Mouse (Mus musculus) bone marrow macrophage, adult 2 months (primary cell): ENCODE data around the gene Hap1. TPM values are rescaled to one million over a fixed set of nuclear protein-coding genes. Genes with fewer than 3 reads are reported as not detected.

ENCODE experiments used
- H3K27ac ChIP-seq: 2 replicates; pipeline ENCODE4 v1.5.1; 2012; ENCODE audit warnings: low read depth, low read length; ENCODE audit not compliant: insufficient read depth
- H3K4me1 ChIP-seq: 2 replicates; pipeline ENCODE4 v1.6.1; 2012; ENCODE audit warnings: low read length; ENCODE audit not compliant: control insufficient read depth, insufficient read depth
- H3K4me3 ChIP-seq: 2 replicates; pipeline ENCODE4 v1.5.1; 2012; ENCODE audit warnings: mild to moderate bottlenecking, low read length, moderate library complexity; ENCODE audit not compliant: insufficient read depth
- CTCF ChIP-seq: IDR thresholded peaks from 2 replicates; pipeline ENCODE4 v1.5.1; 2012; ENCODE audit warnings: low read depth, mild to moderate bottlenecking, low read length, moderate library complexity
- POLR2A ChIP-seq: IDR thresholded peaks from 2 replicates; pipeline ENCODE4 v1.6.1; 2012; ENCODE audit warnings: mild to moderate bottlenecking, low read depth, low read length, borderline replicate concordance
- polyA plus RNA-seq: library from polyadenylated mRNA; stranded (reverse); fragments of >200 nt; gene quantifications from 2 replicates; pipeline ENCODE4 v1.2.4, GENCODE M21; 2012; ENCODE audit not compliant: missing spikeins, insufficient read depth, insufficient read length

Hap1 gene
- polyA plus RNA-seq, 1 experiment: 0.68 TPM

DNA sequence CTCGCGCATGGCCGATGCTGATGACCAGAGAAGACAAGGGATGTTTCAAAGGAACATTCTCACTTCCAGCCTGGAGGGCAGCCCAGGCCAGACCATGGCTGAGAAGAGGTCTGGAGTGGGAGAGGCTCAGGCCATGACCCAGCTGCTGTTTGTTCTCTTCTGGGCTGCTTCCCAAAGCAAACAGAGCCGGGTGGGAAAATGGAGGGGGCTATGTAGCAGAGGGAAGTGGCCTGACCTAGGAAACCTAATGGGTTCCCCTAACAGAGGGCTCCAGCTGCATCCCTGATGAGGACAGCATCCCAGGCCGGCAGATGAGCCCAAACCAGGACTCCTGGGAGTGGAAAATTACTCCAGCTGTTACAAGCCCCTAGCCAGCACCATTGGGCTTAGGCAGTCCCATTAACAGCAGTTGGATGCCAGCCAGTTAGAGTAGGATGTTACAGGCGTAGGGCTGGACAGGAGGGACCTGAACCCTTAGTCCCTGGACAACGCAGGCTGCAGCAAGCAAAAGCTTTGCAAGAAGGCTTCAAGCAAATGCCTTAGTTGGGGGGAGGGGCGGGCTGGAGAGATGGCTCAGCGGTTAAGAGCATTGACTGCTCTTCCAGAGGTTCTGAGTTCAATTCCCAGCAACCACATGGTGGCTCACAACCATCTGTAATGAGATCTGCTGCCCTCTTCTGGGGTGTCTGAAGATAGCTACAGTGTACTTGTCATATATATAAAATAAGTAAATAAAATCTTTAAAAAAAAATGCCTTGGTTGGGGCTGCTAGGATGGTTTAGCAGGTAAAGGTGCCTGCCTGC, 35.4 kb upstream of the Hap1 start:
- TF ChIP-seq CTCF: no peak
- TF ChIP-seq POLR2A: no peak
- no peak overlapping the region for H3K4me3 ChIP-seq
- H3K4me1 ChIP-seq: peaks cover 12% of the 10 kb centered on the region
- H3K27ac ChIP-seq: no peak overlapping the region

DNA sequence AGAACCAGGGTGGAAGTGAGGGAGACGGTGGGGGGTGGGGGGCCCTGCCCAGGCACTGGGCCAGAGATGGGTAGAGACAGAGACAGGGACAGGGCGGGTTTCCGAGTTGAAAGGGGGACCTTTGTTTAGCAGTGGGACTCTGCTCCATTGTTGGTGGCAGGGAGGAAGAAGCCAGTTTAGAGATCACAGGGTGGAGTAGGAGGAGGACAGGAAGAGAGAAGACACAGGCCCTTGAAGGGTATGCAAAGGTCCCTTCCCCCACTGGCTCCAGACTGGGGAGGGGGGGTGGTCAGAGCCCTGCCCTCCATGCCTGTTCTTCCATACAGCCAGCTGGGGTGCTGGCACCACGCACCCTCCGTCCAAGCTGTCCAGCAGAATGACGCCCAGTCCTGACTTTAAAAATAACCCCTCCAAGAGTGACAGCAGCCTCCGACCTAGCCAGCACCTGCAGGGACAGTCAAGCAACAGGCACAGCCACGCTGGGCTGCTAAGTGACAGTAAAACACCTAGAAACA, 34.1 kb upstream of the Hap1 start:
- Histone ChIP-seq H3K27ac (no peak overlapping the region), H3K4me1 (peaks cover 7% of the 10 kb centered on the region), H3K4me3 (no peak overlapping the region)
- no peak for TF ChIP-seq POLR2A
- TF ChIP-seq CTCF: no peak

DNA sequence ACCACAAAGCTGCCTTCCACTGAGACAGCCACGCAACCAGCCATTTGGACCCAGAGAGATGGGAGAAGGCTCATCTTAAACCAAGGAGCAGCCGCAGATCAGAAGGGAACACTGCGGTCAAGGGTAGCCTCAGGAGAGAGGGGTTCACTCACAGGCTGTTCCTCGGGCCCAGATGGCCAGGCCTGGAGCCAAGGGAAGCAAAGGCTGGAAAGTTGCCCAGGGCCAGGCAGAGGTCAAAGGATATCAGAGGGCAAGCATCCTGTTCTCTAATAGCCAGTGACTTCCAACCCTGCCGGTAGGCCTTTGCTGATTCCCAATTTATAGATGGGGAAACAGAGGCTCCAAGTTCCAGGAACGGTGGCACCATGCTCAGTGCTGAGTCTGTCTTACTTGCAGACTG, 32.7 kb upstream of the Hap1 start:
- peaks cover 4% of the 10 kb centered on the region; the same call in 1 of the 2 replicates for H3K4me1 ChIP-seq
- no peak overlapping the region for H3K4me3 ChIP-seq
- no peak overlapping the region for H3K27ac ChIP-seq
- no peak for TF ChIP-seq POLR2A
- no peak for TF ChIP-seq CTCF

DNA sequence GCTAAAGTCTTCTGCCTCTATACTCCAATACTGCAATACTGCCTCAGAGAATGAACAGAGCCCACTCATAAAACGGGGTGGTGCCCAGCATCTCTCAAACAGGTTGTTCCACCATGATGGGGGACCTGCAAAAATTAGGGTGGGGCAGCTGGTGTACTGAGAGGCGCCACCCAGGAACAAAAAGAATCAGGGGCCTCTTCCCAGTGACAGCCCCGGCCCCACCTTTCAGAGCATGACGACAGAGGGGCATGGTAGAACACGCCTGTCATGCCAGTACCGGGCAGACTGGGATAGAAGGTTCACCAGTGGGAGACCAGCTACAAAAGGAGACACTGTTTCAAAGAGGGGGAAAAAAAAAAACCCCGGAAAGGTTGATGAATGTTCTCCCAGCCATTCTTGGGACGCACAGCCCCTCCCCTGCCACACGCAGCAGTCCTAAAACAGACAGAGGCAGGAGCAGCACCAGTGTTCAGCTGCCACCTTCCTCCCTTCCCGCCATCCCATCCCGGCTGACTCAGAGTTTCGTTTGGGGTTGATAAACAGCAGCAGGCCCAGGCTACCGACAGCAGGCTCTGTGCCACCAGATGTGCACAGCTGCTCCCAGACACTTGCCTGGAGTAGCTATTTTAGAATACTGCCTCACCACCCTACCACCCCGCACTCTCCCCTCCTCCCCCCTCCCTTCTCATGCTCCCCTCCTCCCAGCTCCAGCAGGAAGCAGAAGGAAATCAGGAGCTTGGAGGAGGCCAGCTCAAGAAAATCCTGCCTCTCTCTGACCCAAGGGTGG, 31.9 kb upstream of the Hap1 start:
- Histone ChIP-seq H3K4me1 (peaks cover 4% of the 10 kb centered on the region; the same call in 1 of the 2 replicates), H3K27ac (no peak overlapping the region), H3K4me3 (no peak overlapping the region)
- no peak for TF ChIP-seq CTCF

DNA sequence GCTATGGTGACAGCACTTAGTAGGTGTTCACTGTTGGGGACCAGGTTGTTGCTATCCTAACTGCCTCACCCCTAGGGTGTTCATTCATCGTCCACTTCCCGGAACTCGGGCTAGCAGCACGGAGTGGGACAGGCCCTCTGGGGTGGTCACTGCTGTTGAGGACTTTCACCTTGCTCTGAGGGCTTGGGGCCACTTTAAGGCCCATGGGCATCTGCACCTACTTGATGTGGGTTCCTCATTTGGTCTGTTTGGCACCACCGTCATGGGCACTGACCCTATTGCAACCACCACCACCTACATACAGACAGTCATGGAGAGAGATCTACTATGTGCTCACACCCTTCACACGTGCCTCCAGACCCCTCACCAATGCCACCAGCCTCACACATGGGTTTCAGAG, 31.2 kb upstream of the Hap1 start:
- H3K27ac ChIP-seq: no peak overlapping the region
- no peak overlapping the region for H3K4me3 ChIP-seq

DNA sequence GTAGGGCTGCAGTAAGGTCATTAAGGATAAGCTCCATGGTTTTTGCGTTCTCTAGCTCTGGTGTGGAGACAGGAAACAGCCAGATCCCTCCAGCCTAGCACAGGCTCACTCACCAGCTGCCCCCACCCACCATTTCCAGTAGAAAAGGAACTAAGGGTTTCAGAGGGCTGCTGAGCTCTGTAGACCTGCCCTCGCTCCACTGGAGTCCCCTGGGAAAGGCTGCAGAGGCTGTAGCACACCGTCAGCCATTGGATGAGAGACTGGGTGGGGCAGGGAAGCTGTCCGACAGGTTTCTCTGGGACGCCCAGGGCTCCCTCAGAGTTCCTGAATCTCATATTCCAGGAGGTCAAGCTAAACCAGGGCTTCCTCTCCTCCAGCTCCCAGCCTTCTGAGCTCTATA, 30.7 kb upstream of the Hap1 start:
- no peak overlapping the region for H3K4me3 ChIP-seq
- peaks cover 4% of the 10 kb centered on the region; the same call in 1 of the 2 replicates for H3K4me1 ChIP-seq
- no peak overlapping the region for H3K27ac ChIP-seq
- TF ChIP-seq CTCF: no peak
- no peak for TF ChIP-seq POLR2A

More for the DNA sequence above, 31.2 kb upstream of the Hap1 start:
- TF ChIP-seq CTCF: no peak
- no peak for TF ChIP-seq POLR2A
- H3K4me1 ChIP-seq: peaks cover 4% of the 10 kb centered on the region; the same call in 1 of the 2 replicates

DNA sequence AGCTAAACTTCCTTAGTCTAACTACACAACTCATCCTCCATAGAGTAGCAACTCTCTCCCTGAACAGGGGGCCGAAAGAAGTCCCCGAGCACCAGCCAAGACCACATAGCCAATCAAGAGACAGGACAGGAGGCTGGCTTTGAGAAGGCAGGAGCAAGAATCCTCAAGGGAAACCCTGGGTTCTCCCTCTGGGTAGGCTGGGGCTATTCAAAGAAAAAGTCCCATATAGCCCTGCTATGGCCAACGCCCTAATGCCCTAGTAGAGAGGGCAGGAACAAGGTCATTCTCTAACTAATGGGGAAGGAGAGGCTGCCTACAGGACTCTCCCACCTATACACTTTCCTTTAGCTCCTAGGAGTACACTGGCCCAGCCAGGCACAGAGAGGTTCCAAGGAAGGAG, 29.1 kb upstream of the Hap1 start:
- no peak overlapping the region for H3K27ac ChIP-seq
- TF ChIP-seq CTCF: no peak
- peaks cover 4% of the 10 kb centered on the region; the same call in 1 of the 2 replicates for H3K4me1 ChIP-seq

DNA sequence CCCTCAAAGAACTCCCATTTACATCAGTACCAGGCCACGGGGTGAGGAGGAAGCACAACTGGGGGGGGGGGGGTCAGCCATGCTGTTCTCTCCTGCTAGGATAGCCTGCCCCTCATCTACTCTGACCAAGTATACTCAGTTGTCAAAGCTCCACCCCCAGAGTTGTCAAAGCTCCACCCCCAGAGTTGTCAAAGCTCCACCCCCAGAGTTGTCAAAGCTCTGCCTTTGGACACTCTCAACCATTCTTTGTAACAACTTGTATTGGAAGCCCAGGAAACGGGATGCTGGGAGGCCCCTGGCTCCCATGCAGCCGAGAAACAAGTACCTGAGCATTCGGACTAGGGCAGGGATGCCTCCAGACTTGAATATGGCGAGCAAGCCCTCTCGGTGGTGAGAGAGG, 26.8 kb upstream of the Hap1 start:
- no peak for TF ChIP-seq POLR2A
- TF ChIP-seq CTCF: no peak
- H3K4me1 ChIP-seq: peaks cover 14% of the 10 kb centered on the region
- no peak overlapping the region for H3K27ac ChIP-seq
- H3K4me3 ChIP-seq: no peak overlapping the region

More for the DNA sequence above, 29.1 kb upstream of the Hap1 start:
- H3K4me3 ChIP-seq: no peak overlapping the region

DNA sequence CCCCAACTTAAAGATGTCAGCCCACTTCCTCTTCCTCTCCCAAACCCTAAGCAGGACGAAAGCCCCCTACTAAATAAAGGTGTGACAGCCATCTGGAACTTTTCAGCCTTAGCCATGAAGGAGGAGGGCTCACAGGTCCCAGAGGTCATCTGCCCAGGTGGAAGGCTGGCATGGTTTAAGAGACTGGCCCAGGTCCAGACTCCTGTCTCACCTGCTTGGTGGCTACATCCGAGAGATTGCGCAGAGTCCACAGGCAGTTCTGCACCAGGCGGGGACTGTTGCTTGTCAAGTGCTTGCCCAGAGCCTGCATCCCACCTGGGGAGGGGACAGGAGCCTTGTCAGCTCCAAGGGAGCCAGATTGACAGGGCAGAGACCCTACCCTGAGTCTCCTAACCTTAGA, 23.4 kb upstream of the Hap1 start:
- TF ChIP-seq POLR2A (no peak), CTCF (no peak)
- peaks cover 14% of the 10 kb centered on the region for H3K4me1 ChIP-seq
- no peak overlapping the region for H3K4me3 ChIP-seq
- H3K27ac ChIP-seq: no peak overlapping the region

DNA sequence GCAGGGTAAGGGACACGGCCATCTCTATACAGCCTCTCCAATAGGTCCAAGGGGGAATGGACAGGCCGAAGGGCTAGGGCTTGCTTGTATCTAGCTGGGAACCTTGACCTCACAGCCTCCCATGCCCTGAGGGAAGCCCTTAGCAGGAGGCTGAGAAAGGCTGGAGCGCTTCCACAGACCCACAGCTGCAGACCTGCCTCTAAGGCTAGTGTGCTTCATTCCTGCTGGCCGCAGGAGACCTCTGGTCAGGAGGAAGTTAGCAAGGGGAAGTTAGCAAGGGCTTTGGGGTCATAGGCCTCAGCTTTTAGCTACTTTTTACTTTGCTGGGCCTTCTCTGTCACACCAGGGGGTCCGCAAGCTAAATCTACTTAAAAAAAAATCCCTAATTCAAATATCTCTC, 22.5 kb upstream of the Hap1 start:
- no peak overlapping the region; the same call in 1 of the 2 replicates for H3K27ac ChIP-seq
- H3K4me3 ChIP-seq: no peak overlapping the region
- TF ChIP-seq POLR2A: no peak
- TF ChIP-seq CTCF: no peak
- H3K4me1 ChIP-seq: peaks cover 14% of the 10 kb centered on the region
